Mouse (Mus musculus) liver, embryonic 13.5 days (tissue): ENCODE data around the gene Cntfr. TPM values are rescaled to one million over a fixed set of nuclear protein-coding genes. Genes with fewer than 3 reads are reported as not detected.

ENCODE experiments used
- ATAC-seq: fragments of 200-750 bp; cut with Nextera tagmentation; 2 replicates; pipeline ENCODE4 v1.8.0; 2017; ENCODE audit warnings: low read depth, mild to moderate bottlenecking, moderate number of reproducible peaks, moderate library complexity
- DNase-seq: peaks from one replicate; pipeline ENCODE4 v3.0.0; 2022
- H3K27ac ChIP-seq: fragments of 300-500 bp; sonication (generic); 2 replicates; pipeline ENCODE4 v1.5.1; 2015; ENCODE audit warnings: moderate library complexity, mild to moderate bottlenecking, inconsistent platforms
- H3K27me3 ChIP-seq: fragments of 300-500 bp; sonication (generic); 2 replicates; pipeline ENCODE4 v1.6.1; 2015; ENCODE audit warnings: mild to moderate bottlenecking, inconsistent platforms
- H3K36me3 ChIP-seq: fragments of 300-500 bp; sonication (generic); 2 replicates; pipeline ENCODE4 v1.6.1; 2015; ENCODE audit warnings: mild to moderate bottlenecking, inconsistent platforms
- H3K4me1 ChIP-seq: fragments of 300-500 bp; sonication (generic); replicated peaks from 2 replicates; pipeline ENCODE4 v1.6.1; 2015; ENCODE audit warnings: inconsistent platforms
- H3K4me2 ChIP-seq: fragments of 300-500 bp; sonication (generic); 2 replicates; pipeline ENCODE4 v1.6.1; 2015; ENCODE audit warnings: inconsistent platforms, mild to moderate bottlenecking, moderate library complexity
- H3K4me3 ChIP-seq: fragments of 300-500 bp; sonication (generic); replicated peaks from 2 replicates; pipeline ENCODE4 v1.5.1; 2015; ENCODE audit warnings: mild to moderate bottlenecking, inconsistent platforms
- H3K9ac ChIP-seq: fragments of 300-500 bp; sonication (generic); 2 replicates; pipeline ENCODE4 v1.6.1; 2015; ENCODE audit warnings: mild to moderate bottlenecking, inconsistent platforms
- H3K9me3 ChIP-seq: fragments of 300-500 bp; sonication (generic); replicated peaks from 2 replicates; pipeline ENCODE4 v1.6.1; 2016; ENCODE audit warnings: inconsistent platforms
- WGBS: fragments of 180-500 bp; shearing (Covaris S2); methylation state at CpG from one replicate; pipeline ENCODE4 v1.1.7; 2015; ENCODE audit not compliant: insufficient replicate concordance; 5-methylcytosine and 5-hydroxymethylcytosine counted together
- polyA plus RNA-seq: library from polyadenylated mRNA; unstranded; fragments of >200 nt; fragmentation: Nextera tagmentation; extraction: Ambion mirVana; gene quantifications from 2 replicates; pipeline ENCODE4 v1.2.1, GENCODE M21; 2015

Cntfr gene
- polyA plus RNA-seq, 1 experiment from 2014 or later = 0.62 TPM

DNA sequence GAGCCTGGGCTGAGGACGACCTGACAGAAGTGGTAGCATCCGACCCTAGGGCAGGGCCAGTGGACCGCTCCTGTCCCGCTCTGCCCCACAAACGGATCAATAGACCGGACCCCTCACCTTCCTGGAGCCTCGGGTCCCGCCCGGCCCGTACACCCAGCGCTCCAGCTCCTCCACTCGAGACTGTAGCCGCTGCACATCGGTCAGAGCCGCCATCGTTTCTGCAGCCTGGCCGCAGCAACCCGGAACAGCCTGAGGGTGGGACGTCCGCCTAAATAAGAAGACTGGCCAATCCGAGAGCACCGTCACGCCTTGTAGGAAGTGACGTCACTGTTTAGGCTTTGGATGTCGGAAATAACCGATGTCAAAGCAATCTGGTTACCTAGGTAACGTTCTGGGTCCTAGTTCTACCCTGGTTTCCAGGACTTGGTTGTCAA lies 26.0 kb upstream of the Cntfr start, which contains the start of gene Dctn3:
Gene Dctn3 (minus strand): TSS at position 253 of the 434 bp plus-strand sequence.
- Histone ChIP-seq H3K9ac (peak within 1 kb of the TSS; percentile 88), H3K4me1 (peaks cover 19% of the 10 kb centered on the region), H3K4me3 (peak within 1 kb of the TSS; percentile 87), H3K27ac (no peak within 1 kb of the TSS), H3K27me3 (peaks cover 45% of the 10 kb centered on the region), H3K4me2 (peak within 1 kb of the TSS; percentile 82), H3K9me3 (no peaks in the 10 kb centered on the region), H3K36me3 (peaks cover 27% of the 10 kb centered on the region)
- peak; percentile 83 for DNase-seq
- peak; percentile 94 for ATAC-seq
- 0% methylated on average over 27 of the region's 27 CpGs for WGBS

- H3K27me3 ChIP-seq = no peaks in the 10 kb centered on the region
- no peak overlapping the region for H3K4me2 ChIP-seq
- H3K9ac ChIP-seq = no peak overlapping the region
- no peak overlapping the region for H3K4me3 ChIP-seq
- no peak for ATAC-seq
- WGBS = 69% methylated on average over 6 of the region's 6 CpGs
- peaks cover 30% of the 10 kb centered on the region for H3K4me1 ChIP-seq
- no peak for DNase-seq
- H3K27ac ChIP-seq = no peak overlapping the region
- H3K9me3 ChIP-seq = no peaks in the 10 kb centered on the region
- peaks cover 52% of the 10 kb centered on the region for H3K36me3 ChIP-seq
Observed at GRCm38 (mm10) chr4:41716834-41717233, 19.9 kb upstream of the Cntfr start.

GRCm38 (mm10) chr4:41715596-41715995 lies 18.7 kb upstream of the Cntfr start:
- WGBS = 77% methylated on average over 5 of the region's 5 CpGs
- Histone ChIP-seq H3K27ac (no peak overlapping the region), H3K9ac (no peak overlapping the region), H3K27me3 (no peaks in the 10 kb centered on the region), H3K4me3 (no peak overlapping the region), H3K9me3 (no peaks in the 10 kb centered on the region), H3K4me2 (no peak overlapping the region), H3K4me1 (peaks cover 33% of the 10 kb centered on the region), H3K36me3 (peaks cover 52% of the 10 kb centered on the region)
- ATAC-seq (no peak), DNase-seq (no peak)

- H3K9ac ChIP-seq = no peak overlapping the region
- H3K4me1 ChIP-seq = peaks cover 33% of the 10 kb centered on the region
- peaks cover 48% of the 10 kb centered on the region for H3K36me3 ChIP-seq
- H3K4me3 ChIP-seq = no peak overlapping the region
- DNase-seq (no peak), ATAC-seq (no peak)
- H3K4me2 ChIP-seq = no peak overlapping the region
- no peaks in the 10 kb centered on the region for H3K27me3 ChIP-seq
- WGBS = 71% methylated on average over 8 of the region's 8 CpGs
- H3K9me3 ChIP-seq = no peaks in the 10 kb centered on the region
- no peak overlapping the region for H3K27ac ChIP-seq
Observed at GRCm38 (mm10) chr4:41715082-41715481, 18.2 kb upstream of the Cntfr start.

DNA sequence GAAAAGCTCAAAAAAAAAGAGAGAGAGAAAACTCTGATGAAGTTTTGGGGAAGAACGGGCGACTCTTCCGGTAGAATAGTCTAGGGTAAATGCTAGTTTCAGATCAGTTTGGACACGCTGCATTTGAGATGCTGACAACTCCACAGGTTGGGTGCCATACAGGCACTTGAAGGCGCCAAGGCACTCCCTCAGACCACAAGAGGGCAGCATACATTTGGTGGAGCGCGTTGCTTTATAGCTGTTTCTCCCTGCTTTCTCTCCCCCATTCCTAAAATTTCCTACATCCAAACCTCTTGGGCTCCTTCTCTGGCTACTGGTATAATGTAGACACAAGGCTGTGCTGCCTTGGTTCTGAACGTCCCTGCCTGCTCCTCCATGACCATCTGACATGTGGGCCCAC lies 17.4 kb upstream of the Cntfr start:
- H3K27ac ChIP-seq = no peak overlapping the region
- 18% methylated on average over 8 of the region's 8 CpGs for WGBS
- H3K9ac ChIP-seq = peak overlapping the region; percentile 93
- peak overlapping the region; percentile 94 for H3K4me2 ChIP-seq
- H3K4me3 ChIP-seq = peak overlapping the region; percentile 86
- no peak for DNase-seq
- no peak for ATAC-seq
- H3K4me1 ChIP-seq = peaks cover 33% of the 10 kb centered on the region
- no peaks in the 10 kb centered on the region for H3K27me3 ChIP-seq
- H3K36me3 ChIP-seq = peaks cover 40% of the 10 kb centered on the region
- H3K9me3 ChIP-seq = no peaks in the 10 kb centered on the region

GRCm38 (mm10) chr4:41713197-41714067 lies 16.5 kb upstream of the Cntfr start, which contains the start of gene Rpp25l:
TSS of gene Rpp25l (minus strand) at chr4:41713534.
- peak within 1 kb of the TSS; percentile 93 for H3K9ac ChIP-seq
- ATAC-seq = peak; percentile 86
- peak within 1 kb of the TSS; percentile 94 for H3K4me2 ChIP-seq
- no peaks in the 10 kb centered on the region for H3K9me3 ChIP-seq
- H3K36me3 ChIP-seq = peaks cover 32% of the 10 kb centered on the region
- under 1% methylated on average over 61 of the region's 61 CpGs for WGBS
- DNase-seq = peak; percentile 78
- H3K4me3 ChIP-seq = peak within 1 kb of the TSS; percentile 86
- no peaks in the 10 kb centered on the region for H3K27me3 ChIP-seq
- H3K27ac ChIP-seq = peak within 1 kb of the TSS; percentile 68
- peaks cover 33% of the 10 kb centered on the region for H3K4me1 ChIP-seq

DNA sequence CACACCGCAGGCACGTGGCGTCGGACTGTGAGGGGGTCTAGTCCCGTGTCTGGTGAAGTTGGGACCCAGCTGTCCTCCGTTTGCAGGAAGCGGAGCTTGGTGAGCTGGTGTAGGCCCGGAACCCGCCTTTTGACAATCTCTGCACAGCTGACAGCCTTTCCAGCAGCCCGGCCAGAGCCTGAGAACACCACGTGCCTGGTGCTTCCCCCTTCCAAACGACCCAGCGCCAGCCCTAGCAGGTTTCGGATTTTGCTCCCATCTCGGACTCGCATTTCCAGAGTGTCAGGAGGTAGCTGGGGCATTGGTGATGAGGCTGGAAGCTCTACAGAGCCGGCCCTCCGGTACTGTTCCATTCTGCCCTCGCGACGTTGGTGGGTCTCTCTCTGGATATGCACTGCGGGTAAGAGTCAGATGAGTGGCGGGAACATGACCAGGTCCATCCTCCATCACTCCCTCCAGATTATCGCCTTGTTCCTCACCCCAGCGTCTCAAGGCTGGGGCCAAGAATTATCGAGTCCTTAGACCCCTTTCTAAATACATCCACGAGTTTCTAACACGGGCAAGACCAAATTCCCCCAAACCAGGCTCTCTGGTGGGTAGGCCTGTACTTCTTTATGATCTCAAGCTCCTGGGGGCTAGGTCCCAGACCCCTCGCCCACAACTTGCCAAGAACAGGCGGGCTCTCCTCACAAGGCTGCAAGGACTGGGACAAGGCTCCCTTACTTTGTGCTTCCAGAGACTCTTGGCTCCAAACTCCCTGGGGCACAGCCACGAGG lies 15.7 kb upstream of the Cntfr start:
- 41% methylated on average over 31 of the region's 31 CpGs for WGBS
- ATAC-seq = peak; percentile 48

DNA sequence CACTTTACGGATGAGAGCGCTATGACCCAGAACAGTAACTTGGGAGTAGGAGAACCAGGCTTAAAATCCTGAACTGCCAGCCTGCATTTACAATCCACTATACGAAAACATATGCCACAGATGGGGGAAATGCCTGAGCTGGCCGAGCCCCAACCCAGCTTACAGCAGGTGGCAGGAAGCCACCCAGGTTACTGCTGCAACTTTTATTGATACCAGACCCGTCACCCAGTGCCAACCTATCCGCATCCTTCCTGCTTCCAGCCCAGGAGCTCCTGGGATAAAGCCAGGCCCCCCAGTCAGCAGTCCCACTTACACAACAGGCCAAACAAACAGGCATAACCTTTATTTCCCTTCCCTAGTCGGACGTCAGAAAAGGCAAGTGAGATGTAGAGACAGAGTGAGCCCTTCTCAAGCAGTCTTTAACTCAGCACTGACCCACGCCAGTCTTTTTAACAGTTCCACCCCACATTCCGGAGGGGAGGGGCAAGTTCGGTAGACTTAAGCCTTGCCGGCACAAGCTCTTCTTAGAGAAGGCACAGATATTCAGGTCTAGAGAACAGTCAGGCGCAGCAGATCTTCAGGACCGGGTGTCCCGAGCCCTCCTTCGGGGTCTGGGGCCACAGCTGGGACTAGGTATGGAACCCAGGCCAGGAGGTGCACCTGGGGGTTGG lies 15.0 kb upstream of the Cntfr start:
- Histone ChIP-seq H3K4me3 (peak overlapping the region; percentile 86), H3K27ac (no peak overlapping the region), H3K4me2 (peak overlapping the region; percentile 94), H3K9me3 (no peaks in the 10 kb centered on the region), H3K9ac (peak overlapping the region; percentile 93), H3K4me1 (peaks cover 33% of the 10 kb centered on the region), H3K27me3 (peaks cover 13% of the 10 kb centered on the region; the same call in 1 of the 2 replicates), H3K36me3 (peaks cover 16% of the 10 kb centered on the region)
- WGBS = 84% methylated on average over 16 of the region's 16 CpGs
- ATAC-seq = no peak
- DNase-seq = no peak

More for the DNA sequence above, 15.7 kb upstream of the Cntfr start:
- Histone ChIP-seq H3K4me1 (peaks cover 33% of the 10 kb centered on the region), H3K9ac (peak overlapping the region; percentile 93), H3K9me3 (no peaks in the 10 kb centered on the region), H3K27ac (peak overlapping the region; percentile 68), H3K4me2 (peak overlapping the region; percentile 94), H3K36me3 (peaks cover 23% of the 10 kb centered on the region), H3K4me3 (peak overlapping the region; percentile 86), H3K27me3 (peaks cover 6% of the 10 kb centered on the region; the same call in 1 of the 2 replicates)
- no peak for DNase-seq

DNA sequence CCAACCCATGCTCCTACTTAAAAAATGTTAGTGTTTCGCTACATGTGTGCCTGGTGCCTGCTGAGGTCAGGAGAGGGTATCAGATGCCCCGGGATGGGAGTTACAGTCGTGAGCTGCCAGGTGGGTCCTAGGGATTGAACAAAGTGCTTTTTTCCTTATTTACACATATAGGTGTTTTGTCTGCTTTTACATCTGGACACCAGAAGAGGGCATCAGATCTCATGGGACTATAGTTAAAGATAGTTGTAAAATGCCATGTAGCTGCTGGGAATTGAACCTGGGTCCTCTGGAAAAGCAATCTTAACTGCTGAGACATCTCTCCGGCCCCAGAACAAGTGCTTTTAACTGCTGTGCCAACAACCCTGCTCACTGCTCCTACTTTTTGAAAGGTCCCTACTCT lies 13.3 kb upstream of the Cntfr start:
- no peaks in the 10 kb centered on the region for H3K9me3 ChIP-seq
- H3K4me1 ChIP-seq = peaks cover 33% of the 10 kb centered on the region
- no peak overlapping the region for H3K9ac ChIP-seq
- no peak overlapping the region for H3K4me3 ChIP-seq
- peaks cover 8% of the 10 kb centered on the region for H3K36me3 ChIP-seq
- no peak overlapping the region for H3K4me2 ChIP-seq
- DNase-seq = no peak
- H3K27ac ChIP-seq = no peak overlapping the region
- whole genome bisulfite sequencing = 57% methylated on average over 4 of the region's 4 CpGs
- peaks cover 29% of the 10 kb centered on the region for H3K27me3 ChIP-seq
- ATAC-seq = no peak

DNA sequence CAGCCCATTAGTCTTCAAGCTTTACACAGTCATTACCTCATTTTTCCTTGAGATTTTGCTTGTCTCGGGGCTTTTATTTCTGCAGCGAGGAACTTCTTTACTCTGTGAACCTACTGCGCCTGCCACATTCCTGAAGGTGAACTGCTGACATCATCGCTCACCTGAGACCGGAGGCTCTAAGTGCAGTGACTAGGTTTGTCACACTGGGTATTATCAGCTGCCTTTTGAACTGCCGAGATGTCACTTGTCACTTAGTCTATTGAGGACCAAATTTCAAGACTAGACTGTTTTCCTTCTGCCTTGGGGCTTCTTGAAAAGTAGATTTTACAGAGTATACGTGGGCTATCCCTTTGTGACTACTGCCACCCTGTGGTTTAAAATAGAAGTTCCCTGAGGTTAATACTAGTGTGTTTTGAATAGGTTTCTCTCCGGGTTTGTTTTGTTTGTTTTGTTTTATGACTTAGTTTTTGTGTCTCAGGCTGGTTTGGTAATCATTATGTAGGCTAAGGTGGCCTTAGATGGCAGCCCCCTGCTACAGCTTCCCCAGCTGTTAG lies 11.4 kb upstream of the Cntfr start:
- no peaks in the 10 kb centered on the region for H3K9me3 ChIP-seq
- no peak overlapping the region for H3K27ac ChIP-seq
- H3K4me2 ChIP-seq = no peak overlapping the region
- no peak for ATAC-seq
- no peak for DNase-seq
- H3K9ac ChIP-seq = no peak overlapping the region
- H3K4me1 ChIP-seq = peaks cover 18% of the 10 kb centered on the region
- no peak overlapping the region for H3K4me3 ChIP-seq
- 36% methylated on average over 8 of the region's 8 CpGs for WGBS
- H3K27me3 ChIP-seq = peaks cover 49% of the 10 kb centered on the region
- H3K36me3 ChIP-seq = peaks cover 8% of the 10 kb centered on the region
